In the genomic region with DNA sequence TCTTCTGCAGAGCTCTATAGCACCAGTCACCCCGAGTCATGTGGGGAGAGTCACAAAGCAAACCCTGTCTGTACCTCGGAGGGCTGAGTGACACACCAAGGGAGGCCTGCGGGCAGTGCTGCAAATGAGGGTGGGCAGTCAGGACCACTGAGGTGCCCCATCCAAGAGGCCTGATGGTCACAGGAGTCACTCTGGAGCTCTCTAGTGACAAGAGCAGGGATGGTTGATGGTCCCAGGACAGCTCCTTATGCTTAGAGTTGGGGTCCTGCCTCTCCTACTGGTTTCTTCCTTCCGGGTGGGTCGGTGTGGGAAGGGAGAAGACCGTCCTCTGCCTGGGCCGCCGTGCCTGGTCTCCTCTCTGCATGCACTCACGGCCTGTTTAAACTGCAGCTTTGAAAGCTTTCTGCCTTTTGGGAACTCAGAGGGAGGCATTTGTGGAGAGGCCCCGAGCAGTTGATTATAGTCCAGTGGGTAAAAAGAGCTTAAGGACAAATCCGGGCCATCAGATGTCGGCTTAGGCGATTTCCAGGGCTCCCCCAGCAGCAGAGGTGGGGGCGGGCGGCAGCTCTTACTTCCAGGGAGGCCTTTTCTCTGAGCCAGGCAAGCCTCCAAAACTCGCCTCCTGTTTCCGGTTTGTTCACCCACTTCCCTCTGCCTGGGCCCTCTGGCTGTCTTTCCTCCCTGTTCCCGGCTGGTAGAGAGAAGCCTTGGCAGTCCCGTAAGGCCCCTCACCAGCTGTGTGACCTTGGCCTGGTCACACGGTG, we compare ENCODE assay signal across 8 mouse cellular contexts.
DNase-seq lines count a peak whose midpoint lies in the region; ATAC-seq and TF ChIP-seq lines count a peak whose summit lies in the region.

No protein-coding gene starts in this region.

- TF ChIP-seq CTCF in heart, postnatal 0 days (IDR thresholded peaks at IDR 0.05; ENCODE audit: low read depth): no peak

- ATAC-seq in forebrain, embryonic 12.5 days (ENCODE audit: low FRiP score): no peak
- ATAC-seq in heart, postnatal 0 days (ENCODE audit: insufficient read depth, low read depth): no peak
- no peak for ATAC-seq in lung, embryonic 15.5 days (ENCODE audit: borderline replicate concordance, extremely low read depth, low FRiP score, low TSS enrichment)

- H3K27ac ChIP-seq in forebrain, embryonic 12.5 days: peak overlapping the region; percentile 97
- H3K27ac ChIP-seq in heart, postnatal 0 days (ENCODE audit: low read depth): no peak overlapping the region
- peak overlapping the region; percentile 69 for H3K27ac ChIP-seq in lung, embryonic 15.5 days

- no peak overlapping the region for H3K4me3 ChIP-seq in forebrain, embryonic 12.5 days (replicated peaks)
- H3K4me3 ChIP-seq in heart, postnatal 0 days (ENCODE audit: low read depth, low read length): no peak overlapping the region
- no peak overlapping the region for H3K4me3 ChIP-seq in lung, embryonic 15.5 days

- 10% methylated on average over 20 of the region's 20 CpGs for WGBS in forebrain, embryonic 12.5 days
- WGBS in heart, postnatal 0 days: 48% methylated on average over 20 of the region's 20 CpGs
- 38% methylated on average over 20 of the region's 20 CpGs for WGBS in lung, embryonic 15.5 days

- no peaks in the 10 kb centered on the region for H3K27me3 ChIP-seq in forebrain, embryonic 12.5 days
- no peaks in the 10 kb centered on the region for H3K27me3 ChIP-seq in heart, postnatal 0 days (ENCODE audit: control insufficient read depth, insufficient read depth, low read length)
- H3K27me3 ChIP-seq in lung, embryonic 15.5 days: no peaks in the 10 kb centered on the region

- no peaks in the 10 kb centered on the region for H3K36me3 ChIP-seq in forebrain, embryonic 12.5 days (replicated peaks)
- no peaks in the 10 kb centered on the region for H3K36me3 ChIP-seq in heart, postnatal 0 days (replicated peaks; ENCODE audit: control insufficient read depth, insufficient read depth, low read length)
- no peaks in the 10 kb centered on the region for H3K36me3 ChIP-seq in lung, embryonic 15.5 days

- peak overlapping the region; percentile 34; the same call in 1 of the 2 replicates for H3K9ac ChIP-seq in forebrain, embryonic 12.5 days
- H3K9ac ChIP-seq in heart, postnatal 0 days (replicated peaks; ENCODE audit: low read depth, low read length): no peak overlapping the region
- 0 out of 2 replicates have a peak overlapping the region, but pooled peaks have one; percentile 18 for H3K9ac ChIP-seq in lung, embryonic 15.5 days

- no peaks in the 10 kb centered on the region for H3K9me3 ChIP-seq in forebrain, embryonic 12.5 days
- no peaks in the 10 kb centered on the region for H3K9me3 ChIP-seq in heart, postnatal 0 days (replicated peaks; ENCODE audit: control insufficient read depth, low read length)
- H3K9me3 ChIP-seq in lung, embryonic 15.5 days: no peaks in the 10 kb centered on the region

- H3K4me1 ChIP-seq in forebrain, embryonic 12.5 days: peaks cover 77% of the 10 kb centered on the region
- H3K4me1 ChIP-seq in heart, postnatal 0 days (ENCODE audit: control insufficient read depth, insufficient read depth): peaks cover 34% of the 10 kb centered on the region
- peaks cover 60% of the 10 kb centered on the region for H3K4me1 ChIP-seq in lung, embryonic 15.5 days

- no peak for TF ChIP-seq EP300 in heart, postnatal 0 days (IDR thresholded peaks at IDR 0.05; ENCODE audit: low read depth)

- peak; percentile 33 for DNase-seq in gastrocnemius, adult 18-20 months (ENCODE audit: low spot score)
- no peak for DNase-seq in gastrocnemius, adult 8-10 months (ENCODE audit: low spot score in 2 of 2)
- peak; percentile 25 for DNase-seq in heart, postnatal 0 days (ENCODE audit: low spot score)
- peak; percentile 84 to 94 for DNase-seq in layer of hippocampus, adult 18-20 months (ENCODE audit: low spot score in 2 of 2)
- peak; percentile 80 to 84 for DNase-seq in right cerebral cortex, adult 2 months (ENCODE audit: low spot score in 2 of 2)
- DNase-seq in spleen, adult 18-20 months: no peak

- no peak overlapping the region for H3K4me2 ChIP-seq in forebrain, embryonic 12.5 days
- H3K4me2 ChIP-seq in heart, postnatal 0 days (ENCODE audit: low read depth, low read length): no peak overlapping the region
- no peak overlapping the region for H3K4me2 ChIP-seq in lung, embryonic 15.5 days

Comparison
In these comparisons a context has a peak if more than half of its experiments do, and no peak if none do; other contexts are left out.
1. DNase-seq: peak in gastrocnemius, adult 18-20 months (single experiment), heart, postnatal 0 days (single experiment), layer of hippocampus, adult 18-20 months (2 of 2) and right cerebral cortex, adult 2 months (2 of 2); none in gastrocnemius, adult 8-10 months (0 of 2) and spleen, adult 18-20 months (0 of 2).